Comparison of ENCODE assay signal across 23 mouse cellular contexts in the genomic region with DNA sequence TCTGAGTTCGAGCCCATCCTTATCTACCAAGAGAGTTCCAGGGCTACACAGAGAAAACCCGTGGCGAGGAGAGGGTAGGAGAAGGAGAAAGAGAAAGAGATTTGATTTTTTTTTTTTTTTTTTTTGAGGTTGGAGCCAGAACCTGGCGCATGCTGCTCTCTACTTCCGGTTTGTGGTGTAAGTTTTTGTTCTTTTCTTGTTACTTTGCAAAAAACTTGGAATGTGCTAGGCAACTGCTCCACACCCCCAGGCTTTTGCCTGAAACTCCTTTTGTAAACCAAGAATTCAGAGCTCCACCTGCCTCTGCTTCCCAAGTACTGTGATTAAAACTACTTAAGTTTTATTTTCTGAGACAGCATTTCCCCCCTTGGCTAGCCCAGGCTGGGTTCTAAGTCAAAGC. TPM values are rescaled to one million over a fixed set of nuclear protein-coding genes. Genes with fewer than 3 reads are reported as not detected.
DNase-seq lines count a peak whose midpoint lies in the region; TF ChIP-seq lines count a peak whose summit lies in the region.
"Had no signal": no experiment of that assay in that cellular context is flagged by ENCODE, and none has a peak within 500 bp of the region (broad histone marks: within the 10 kb centered on the region; RNA-seq: fewer than 3 reads in every experiment).

No protein-coding gene starts in this region.

- H3K9ac ChIP-seq in ES-E14 (ENCODE audit: insufficient read depth, low read depth, low read length, poor library complexity, severe bottlenecking) = peak overlapping the region; percentile 67; the same call in 1 of the 2 replicates
- H3K9ac ChIP-seq: embryonic facial prominence, embryonic 15.5 days; heart, embryonic 12.5 days; hindbrain, embryonic 15.5 days had no signal

- in situ Hi-C loops in ES-E14 (cut with MboI; ENCODE audit: low sequenced_read_pairs in 2 of 2, unreplicated experiment in 2 of 2) = no loop called here

- DNase-seq in gastrocnemius, adult 2 months = no peak
- no peak for DNase-seq in gastrocnemius, postnatal 25 days
- DNase-seq in CD4-positive, CD25-positive, alpha-beta regulatory T cell, adult 2 months (ENCODE audit: low read depth, low spot score) = peak; percentile 36
- DNase-seq in ES-E14 (ENCODE audit: low read depth, low spot score) = no peak
- peak; percentile 68 for DNase-seq in induced T-regulatory cell, adult 2 months (ENCODE audit: low read depth)
- DNase-seq in kidney, postnatal 10 days = no peak
- DNase-seq in thymus, postnatal 36 days = no peak
- DNase-seq in cerebellum, adult 9-11 months = no peak
- DNase-seq: adrenal gland, postnatal 14 days; cerebellum, adult 11-12 months; cerebellum, postnatal 10 days; embryo, embryonic 11 days; gastrocnemius, postnatal 14 days; heart, postnatal 36 days; kidney, adult 11 months had no signal

- H3K9me3 ChIP-seq in ES-E14 (ENCODE audit: control insufficient read depth, insufficient read depth, low read depth, low read length) = no peaks in the 10 kb centered on the region
- H3K9me3 ChIP-seq: embryonic facial prominence, embryonic 15.5 days; forebrain, embryonic 10.5 days; heart, embryonic 12.5 days; hindbrain, embryonic 15.5 days had no signal

- H3K27ac ChIP-seq in gastrocnemius, adult 2 months = peak overlapping the region; percentile 82; the same call in 1 of the 2 replicates
- H3K27ac ChIP-seq in ES-E14 (ENCODE audit: insufficient read depth, low read depth, low read length, poor library complexity, severe bottlenecking) = peak overlapping the region; percentile 79; the same call in 1 of the 2 replicates
- H3K27ac ChIP-seq: embryonic facial prominence, embryonic 15.5 days; forebrain, embryonic 10.5 days; hindbrain, embryonic 15.5 days had no signal

- intact Hi-C loops in gastrocnemius, adult 2 months (cut with DNase I) = no loop called here

- no peak for TF ChIP-seq CTCF in gastrocnemius, adult 2 months (IDR thresholded peaks at IDR 0.05)

- no peak overlapping the region for H3K4me3 ChIP-seq in gastrocnemius, adult 2 months
- peak overlapping the region in 1 of 2 experiments; percentile 26; a peak in 1 of 4 replicates for H3K4me3 ChIP-seq in ES-E14 (ENCODE audit: insufficient read depth in 1 of 2, low read depth in 1 of 2, low read length in 2 of 2, poor library complexity in 1 of 2, severe bottlenecking in 1 of 2)
- H3K4me3 ChIP-seq: hindbrain, embryonic 15.5 days had no signal

- no peaks in the 10 kb centered on the region for H3K36me3 ChIP-seq in ES-E14 (ENCODE audit: control insufficient read depth, insufficient read depth, low read length, poor library complexity, severe bottlenecking)
- H3K36me3 ChIP-seq: embryonic facial prominence, embryonic 15.5 days; forebrain, embryonic 10.5 days; heart, embryonic 12.5 days; hindbrain, embryonic 15.5 days had no signal

- peaks cover 13 to 36% of the 10 kb centered on the region in 2 experiments for H3K4me1 ChIP-seq in ES-E14 (ENCODE audit: control insufficient read depth in 2 of 2, insufficient read depth in 2 of 2, low read length in 2 of 2, poor library complexity in 1 of 2)

TF ChIP-seq in ES-E14, 5 proteins besides CTCF, POLR2A, EP300 and RAD21:
- TF ChIP-seq CHD2 (IDR thresholded peaks at IDR 0.05; ENCODE audit: low read depth, low read length) (no peak), ZC3H11A (IDR thresholded peaks at IDR 0.05; ENCODE audit: borderline replicate concordance, low read depth, low read length) (no peak), ZNF384 (IDR thresholded peaks at IDR 0.05; ENCODE audit: low read depth, low read length) (peak; percentile 92)
TF ChIP-seq in ES-E14: peak in this region for 1.

RNA-seq across cellular contexts. Expression of a gene that starts 8.7 kb away (rescaled TPM):
- total RNA-seq in gastrocnemius, adult 2 months (2021) = not detected
- not detected for total RNA-seq in gastrocnemius, postnatal 25 days (2021)
- total RNA-seq in ES-E14 (2012; rRNA removed) = 0.62 and 0.63 TPM in 2 replicates
- total RNA-seq: adrenal gland, adult 18-20 months; adrenal gland, postnatal 14 days; common myeloid progenitor, adult 5-6 weeks; gastrocnemius, postnatal 14 days; granulocyte monocyte progenitor cell, adult 5-6 weeks; heart, adult 8-10 months; heart, postnatal 36 days had no signal

RNA-seq across cellular contexts. Expression of a gene that starts 23.2 kb away (rescaled TPM):
- total RNA-seq in gastrocnemius, adult 2 months (2021) = 10 to 100 TPM; 32.1 to 38.7 TPM
- total RNA-seq in gastrocnemius, postnatal 25 days (2021) = 10 to 100 TPM; 31.5 to 36.3 TPM
- 20.0 and 33.4 TPM in 2 replicates for total RNA-seq in ES-E14 (2012; rRNA removed)

RNA-seq across cellular contexts. Expression of a gene that starts 30.1 kb away (rescaled TPM):
- total RNA-seq in gastrocnemius, adult 2 months (2021) = 10 to 100 TPM; 19.2 to 23.2 TPM
- 10 to 100 TPM; 14.1 to 15.3 TPM for total RNA-seq in gastrocnemius, postnatal 25 days (2021)
- 21.9 and 29.4 TPM in 2 replicates for total RNA-seq in ES-E14 (2012; rRNA removed)

RNA-seq across cellular contexts. Expression of a gene that starts 48.5 kb away (rescaled TPM):
- 10 to 100 TPM; 11.5 to 13.3 TPM for total RNA-seq in gastrocnemius, adult 2 months (2021)
- 10 to 100 TPM; 12.8 to 14.3 TPM for total RNA-seq in gastrocnemius, postnatal 25 days (2021)
- 66.1 and 68.6 TPM in 2 replicates for total RNA-seq in ES-E14 (2012; rRNA removed)

Comparison
In these comparisons a context has a peak if more than half of its experiments do, and no peak if none do; other contexts are left out.
1. DNase-seq: peak in CD4-positive, CD25-positive, alpha-beta regulatory T cell, adult 2 months (single experiment) and induced T-regulatory cell, adult 2 months (single experiment); none in gastrocnemius, adult 2 months (single experiment), gastrocnemius, postnatal 25 days (single experiment), ES-E14 (single experiment), kidney, postnatal 10 days (single experiment), thymus, postnatal 36 days (0 of 2) and cerebellum, adult 9-11 months (single experiment).